In the genomic region with DNA sequence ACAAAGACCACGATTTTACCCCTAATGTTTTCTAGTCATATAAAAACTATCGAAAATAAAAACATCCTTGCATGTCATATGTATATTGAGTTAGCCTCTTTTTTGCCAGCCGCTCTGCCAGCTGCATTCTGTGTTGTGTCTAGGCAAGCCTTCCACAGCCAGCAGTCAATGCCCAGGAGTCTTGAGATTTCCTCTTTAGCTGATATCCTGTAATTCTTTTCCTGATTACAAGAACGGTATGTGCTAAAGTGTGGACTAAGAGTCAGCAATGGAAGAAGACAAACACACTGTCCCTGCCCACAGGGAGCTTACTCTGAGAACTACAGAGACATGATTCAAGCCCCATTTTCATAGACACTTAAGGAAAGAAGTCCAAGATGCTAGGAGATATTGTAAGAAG, we compare ENCODE assay signal across 17 mouse cellular contexts. TPM values are rescaled to one million over a fixed set of nuclear protein-coding genes. Genes with fewer than 3 reads are reported as not detected.
A peak's percentile ranks its signal among the peaks of the same experiment; 100 is the strongest.
DNase-seq lines count a peak whose midpoint lies in the region; ATAC-seq and TF ChIP-seq lines count a peak whose summit lies in the region.
"Had no signal": no experiment of that assay in that cellular context is flagged by ENCODE, and none has a peak within 500 bp of the region (broad histone marks: within the 10 kb centered on the region; RNA-seq: fewer than 3 reads in every experiment).

No protein-coding gene starts in this region.

- no peaks in the 10 kb centered on the region for H3K36me3 ChIP-seq in heart, embryonic 16.5 days (ENCODE audit: control insufficient read depth, insufficient read depth)
- no peaks in the 10 kb centered on the region; the same call in 1 of the 2 replicates for H3K36me3 ChIP-seq in liver, embryonic 13.5 days
- no peaks in the 10 kb centered on the region for H3K36me3 ChIP-seq in stomach, postnatal 0 days (ENCODE audit: control insufficient read depth, insufficient read depth, low read length)
- H3K36me3 ChIP-seq: embryonic facial prominence, embryonic 13.5 days; forebrain, embryonic 12.5 days; hindbrain, embryonic 13.5 days; midbrain, embryonic 15.5 days had no signal

- peaks cover 16% of the 10 kb centered on the region for H3K4me1 ChIP-seq in heart, embryonic 16.5 days (ENCODE audit: control insufficient read depth, insufficient read depth, low read length)
- H3K4me1 ChIP-seq in liver, embryonic 13.5 days (replicated peaks), result peaks cover 34% of the 10 kb centered on the region
- H3K4me1 ChIP-seq in stomach, postnatal 0 days (replicated peaks; ENCODE audit: control insufficient read depth, insufficient read depth), result 0 out of 2 replicates have a peak, but pooled peaks cover 3% of the 10 kb centered on the region

- no peak for TF ChIP-seq EP300 in stomach, postnatal 0 days (optimal IDR thresholded peaks at IDR 0.05)

- no peaks in the 10 kb centered on the region for H3K27me3 ChIP-seq in heart, embryonic 16.5 days (ENCODE audit: control insufficient read depth, insufficient read depth, low read length)
- no peaks in the 10 kb centered on the region for H3K27me3 ChIP-seq in liver, embryonic 13.5 days
- H3K27me3 ChIP-seq in stomach, postnatal 0 days (ENCODE audit: control insufficient read depth, insufficient read depth, low read length), result no peaks in the 10 kb centered on the region
- H3K27me3 ChIP-seq: embryonic facial prominence, embryonic 13.5 days; forebrain, embryonic 12.5 days; hindbrain, embryonic 13.5 days; midbrain, embryonic 15.5 days had no signal

- no peak for DNase-seq in heart, postnatal 4 days
- DNase-seq in lung, postnatal 14 days, result peak; percentile 22
- no peak for DNase-seq in lung, postnatal 10 days
- DNase-seq in liver, embryonic 13.5 days, result no peak
- DNase-seq in stomach, postnatal 0 days (ENCODE audit: low spot score), result no peak
- DNase-seq in spleen, adult 12 weeks (ENCODE audit: low spot score), result no peak
- no peak for DNase-seq in gastrocnemius, postnatal 10 days
- DNase-seq: adrenal gland, postnatal 36 days; cerebellum, postnatal 36 days; kidney, adult 2 months; layer of hippocampus, postnatal 36 days; thymus, postnatal 36 days had no signal

- H3K27ac ChIP-seq in heart, embryonic 16.5 days (ENCODE audit: low read length), result peak overlapping the region; percentile 75
- H3K27ac ChIP-seq in liver, embryonic 13.5 days, result peak overlapping the region; percentile 83; the same call in 1 of the 2 replicates
- peak overlapping the region; percentile 56 for H3K27ac ChIP-seq in stomach, postnatal 0 days (replicated peaks)
- H3K27ac ChIP-seq: embryonic facial prominence, embryonic 13.5 days had no signal

- WGBS in heart, embryonic 16.5 days, result 69% methylated on average over 4 of the region's 4 CpGs
- WGBS in liver, embryonic 13.5 days (ENCODE audit: insufficient replicate concordance), result 53% methylated on average over 4 of the region's 4 CpGs
- WGBS in stomach, postnatal 0 days, result 73% methylated on average over 4 of the region's 4 CpGs

- TF ChIP-seq CTCF in stomach, postnatal 0 days (IDR thresholded peaks at IDR 0.05; ENCODE audit: low read depth), result no peak

- no peak for ATAC-seq in heart, embryonic 16.5 days (replicated peaks; ENCODE audit: extremely low read depth, insufficient read depth, low FRiP score)
- ATAC-seq in liver, embryonic 13.5 days (ENCODE audit: low read depth), result no peak
- no peak for ATAC-seq in stomach, postnatal 0 days (ENCODE audit: low FRiP score, low TSS enrichment)

- 0 out of 2 replicates have a peak, but pooled peaks cover 2% of the 10 kb centered on the region for H3K9me3 ChIP-seq in heart, embryonic 16.5 days (replicated peaks; ENCODE audit: control insufficient read depth, low read length)
- H3K9me3 ChIP-seq in liver, embryonic 13.5 days (replicated peaks), result no peaks in the 10 kb centered on the region
- H3K9me3 ChIP-seq in stomach, postnatal 0 days (ENCODE audit: control insufficient read depth, low read length), result no peaks in the 10 kb centered on the region
- H3K9me3 ChIP-seq: embryonic facial prominence, embryonic 13.5 days; forebrain, embryonic 12.5 days; hindbrain, embryonic 13.5 days; midbrain, embryonic 15.5 days had no signal

- no peak overlapping the region for H3K9ac ChIP-seq in heart, embryonic 16.5 days (ENCODE audit: low read length)
- peak overlapping the region; percentile 72; the same call in 1 of the 2 replicates for H3K9ac ChIP-seq in liver, embryonic 13.5 days
- no peak overlapping the region for H3K9ac ChIP-seq in stomach, postnatal 0 days (ENCODE audit: low read length)

- H3K4me2 ChIP-seq in heart, embryonic 16.5 days (ENCODE audit: low read depth, low read length), result no peak overlapping the region; the same call in 1 of the 2 replicates
- H3K4me2 ChIP-seq in liver, embryonic 13.5 days, result peak overlapping the region; percentile 88
- H3K4me2 ChIP-seq in stomach, postnatal 0 days (replicated peaks; ENCODE audit: low read depth), result no peak overlapping the region

- H3K4me3 ChIP-seq in heart, embryonic 16.5 days (ENCODE audit: low read length), result no peak overlapping the region
- H3K4me3 ChIP-seq in liver, embryonic 13.5 days (replicated peaks), result no peak overlapping the region; the same call in 1 of the 2 replicates
- H3K4me3 ChIP-seq in stomach, postnatal 0 days (ENCODE audit: low read depth, low read length), result no peak overlapping the region

RNA-seq across cellular contexts. Expression of a gene that starts 1.2 kb away (rescaled TPM):
- 19.7 and 19.8 TPM in 2 replicates for polyA plus RNA-seq in heart, embryonic 16.5 days (2015; fragmentation: Nextera tagmentation; extraction: Ambion mirVana)
- total RNA-seq in heart, postnatal 4 days (2021), result 10 to 100 TPM; 17.4 to 19.3 TPM
- polyA plus RNA-seq in liver, embryonic 13.5 days (2015; fragmentation: Nextera tagmentation; extraction: Ambion mirVana), result 18.8 and 21.8 TPM in 2 replicates
- polyA plus RNA-seq in stomach, postnatal 0 days (2015; fragmentation: Nextera tagmentation; extraction: Ambion mirVana), result 27.9 and 29.7 TPM in 2 replicates
- total RNA-seq in gastrocnemius, postnatal 10 days (2021), result 10 to 100 TPM; 19.7 to 25.9 TPM
